In genomic region chr17:51171504-51171903, GRCm38 (mm10) we compare ENCODE assay signal across 30 mouse cellular contexts.
"Had no signal": no experiment of that assay in that cellular context is flagged by ENCODE, and none has a peak within 500 bp of the region (broad histone marks: within the 10 kb centered on the region; RNA-seq: fewer than 3 reads in every experiment).

No protein-coding gene starts in this region.

- H3K9ac ChIP-seq: limb, embryonic 12.5 days; limb, embryonic 13.5 days; limb, embryonic 15.5 days; liver, embryonic 12.5 days; liver, embryonic 13.5 days; liver, embryonic 14.5 days; liver, embryonic 15.5 days; liver, postnatal 0 days; lung, embryonic 14.5 days; lung, embryonic 15.5 days; midbrain, embryonic 12.5 days; midbrain, embryonic 13.5 days; midbrain, embryonic 15.5 days had no signal

- H3K9me3 ChIP-seq: limb, embryonic 10.5 days; limb, embryonic 12.5 days; limb, embryonic 13.5 days; limb, embryonic 15.5 days; liver, embryonic 12.5 days; liver, embryonic 13.5 days; liver, embryonic 15.5 days; lung, embryonic 15.5 days; megakaryocyte, embryonic 14.5 days; midbrain, embryonic 10.5 days; midbrain, embryonic 12.5 days; midbrain, embryonic 13.5 days; midbrain, embryonic 15.5 days had no signal

- H3K4me1 ChIP-seq: limb, embryonic 10.5 days; limb, embryonic 12.5 days; limb, embryonic 13.5 days; limb, embryonic 15.5 days; liver, embryonic 15.5 days; lung, embryonic 15.5 days; midbrain, embryonic 10.5 days; midbrain, embryonic 12.5 days; midbrain, embryonic 13.5 days; midbrain, embryonic 15.5 days had no signal

- ATAC-seq: liver, embryonic 12.5 days; liver, postnatal 0 days; lung, postnatal 0 days; midbrain, embryonic 13.5 days; midbrain, embryonic 15.5 days; midbrain, embryonic 16.5 days had no signal

- H3K36me3 ChIP-seq: limb, embryonic 10.5 days; limb, embryonic 12.5 days; limb, embryonic 13.5 days; limb, embryonic 15.5 days; liver, embryonic 12.5 days; liver, embryonic 13.5 days; liver, embryonic 15.5 days; lung, embryonic 15.5 days; midbrain, embryonic 10.5 days; midbrain, embryonic 12.5 days; midbrain, embryonic 13.5 days; midbrain, embryonic 15.5 days had no signal

- DNase-seq: left cerebral cortex, postnatal 4 days; liver, embryonic 13.5 days; liver, postnatal 0 days; lung, adult 18-20 months; lung, adult 2 months; lung, embryonic 14.5 days; lung, postnatal 10 days; lung, postnatal 14 days; lung, postnatal 36 days; lung, postnatal 4 days; midbrain, embryonic 14.5 days had no signal

- H3K27me3 ChIP-seq: limb, embryonic 12.5 days; limb, embryonic 13.5 days; limb, embryonic 15.5 days; liver, embryonic 12.5 days; liver, embryonic 13.5 days; liver, embryonic 15.5 days; lung, embryonic 15.5 days; megakaryocyte, embryonic 14.5 days; midbrain, embryonic 12.5 days; midbrain, embryonic 13.5 days; midbrain, embryonic 15.5 days had no signal

- H3K4me3 ChIP-seq: limb, embryonic 10.5 days; limb, embryonic 12.5 days; limb, embryonic 13.5 days; limb, embryonic 15.5 days; liver, embryonic 12.5 days; liver, embryonic 13.5 days; liver, embryonic 15.5 days; lung, embryonic 15.5 days; megakaryocyte, embryonic 14.5 days; midbrain, embryonic 10.5 days; midbrain, embryonic 12.5 days; midbrain, embryonic 13.5 days; midbrain, embryonic 15.5 days; myocyte had no signal

- H3K27ac ChIP-seq: limb, embryonic 10.5 days; limb, embryonic 12.5 days; limb, embryonic 13.5 days; limb, embryonic 15.5 days; liver, embryonic 12.5 days; liver, embryonic 13.5 days; liver, embryonic 14.5 days; liver, embryonic 15.5 days; lung, embryonic 15.5 days; macrophage; midbrain, embryonic 10.5 days; midbrain, embryonic 12.5 days; midbrain, embryonic 13.5 days; midbrain, embryonic 15.5 days had no signal

- H3K4me2 ChIP-seq: limb, embryonic 12.5 days; limb, embryonic 13.5 days; limb, embryonic 15.5 days; liver, embryonic 11.5 days; liver, embryonic 12.5 days; liver, embryonic 13.5 days; liver, embryonic 15.5 days; lung, embryonic 14.5 days; lung, embryonic 15.5 days; midbrain, embryonic 11.5 days; midbrain, embryonic 12.5 days; midbrain, embryonic 13.5 days; midbrain, embryonic 15.5 days had no signal
